Mouse (Mus musculus) heart, postnatal 10 days (tissue): ENCODE measurements around the gene Wnt9b. TPM values are rescaled to one million over a fixed set of nuclear protein-coding genes. Genes with fewer than 3 reads are reported as not detected.

ENCODE experiments used
- DNase-seq, 2 experiments: peaks; one replicate each; pipeline ENCODE4 v3.0.0; 2021
- intact Hi-C: fragments of 180-260 bp; cut with DNase I; formaldehyde crosslinking; loops from one replicate; pipeline ENCODE4 v1.15.1; 2025
- total RNA-seq, 2 experiments: library from RNA; stranded (reverse); gene quantifications; 2 replicates each; pipeline ENCODE4 v1.2.3; 2021

The Wnt9b gene
- total RNA-seq, 2 experiments from 2014 or later = 0.82 to 1.1 TPM

DNA sequence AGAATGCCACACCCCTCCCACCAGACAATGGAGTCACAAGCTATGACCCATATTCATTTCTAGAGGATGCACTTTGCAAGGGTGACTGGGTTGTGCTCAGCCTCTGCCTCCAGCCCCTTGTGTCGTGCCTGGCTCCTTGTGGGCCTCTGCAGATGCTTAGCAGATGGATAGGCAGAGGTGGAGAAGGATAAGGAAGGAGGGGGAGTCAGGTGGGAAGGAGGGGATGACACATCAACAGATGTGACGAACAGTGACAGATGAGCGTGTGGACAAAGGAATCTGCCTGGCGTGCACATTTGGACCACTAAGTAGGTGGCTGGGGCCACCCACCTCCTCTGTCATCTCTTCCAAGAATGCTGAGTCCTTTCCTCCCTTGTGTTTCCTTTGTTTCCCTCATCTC lies 16.6 kb downstream of the Wnt9b start:
- intact Hi-C loops = no loop called here
- no peak for DNase-seq

DNA sequence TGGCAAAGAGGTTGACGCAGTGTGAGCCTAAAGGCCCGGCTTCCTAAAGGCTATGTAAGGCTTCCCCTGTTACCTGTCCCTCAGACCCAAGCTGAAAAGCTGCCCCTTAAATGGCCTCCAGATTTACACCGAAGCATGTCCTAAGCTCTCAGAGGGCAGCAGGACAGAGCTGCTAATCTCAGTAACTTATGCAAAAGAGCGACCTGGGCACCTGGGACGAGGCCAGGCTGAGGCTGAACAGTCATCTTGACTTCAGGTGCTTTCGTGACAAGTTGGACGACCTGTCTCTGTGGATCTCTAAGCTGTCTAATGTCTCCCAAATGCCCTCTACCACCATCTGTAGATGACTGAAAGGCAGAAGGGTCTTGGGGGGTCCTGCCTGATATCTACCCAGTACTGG lies 17.3 kb downstream of the Wnt9b start:
- DNase-seq = no peak
- intact Hi-C loops = no loop called here

DNA sequence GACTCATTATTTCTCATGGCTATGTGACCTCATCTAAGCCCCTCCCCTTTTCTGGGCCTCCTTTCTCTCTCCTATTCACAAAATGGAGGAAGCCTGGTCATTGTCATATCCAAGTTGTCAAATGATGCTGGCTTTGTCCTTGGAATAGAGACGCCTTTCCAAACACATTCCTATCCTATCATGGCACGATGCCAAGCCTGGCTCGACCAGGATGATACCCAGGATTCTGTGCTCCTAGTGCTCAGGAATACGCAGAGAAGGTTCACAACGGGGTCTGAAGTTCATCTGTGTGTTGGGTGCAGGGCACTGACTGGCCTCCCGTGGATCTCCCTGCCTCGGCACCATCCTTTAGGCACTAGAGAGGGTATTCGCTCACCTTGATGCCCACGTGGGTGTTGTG lies 18.0 kb downstream of the Wnt9b start:
- no peak for DNase-seq
- intact Hi-C loops = no loop called here

DNA sequence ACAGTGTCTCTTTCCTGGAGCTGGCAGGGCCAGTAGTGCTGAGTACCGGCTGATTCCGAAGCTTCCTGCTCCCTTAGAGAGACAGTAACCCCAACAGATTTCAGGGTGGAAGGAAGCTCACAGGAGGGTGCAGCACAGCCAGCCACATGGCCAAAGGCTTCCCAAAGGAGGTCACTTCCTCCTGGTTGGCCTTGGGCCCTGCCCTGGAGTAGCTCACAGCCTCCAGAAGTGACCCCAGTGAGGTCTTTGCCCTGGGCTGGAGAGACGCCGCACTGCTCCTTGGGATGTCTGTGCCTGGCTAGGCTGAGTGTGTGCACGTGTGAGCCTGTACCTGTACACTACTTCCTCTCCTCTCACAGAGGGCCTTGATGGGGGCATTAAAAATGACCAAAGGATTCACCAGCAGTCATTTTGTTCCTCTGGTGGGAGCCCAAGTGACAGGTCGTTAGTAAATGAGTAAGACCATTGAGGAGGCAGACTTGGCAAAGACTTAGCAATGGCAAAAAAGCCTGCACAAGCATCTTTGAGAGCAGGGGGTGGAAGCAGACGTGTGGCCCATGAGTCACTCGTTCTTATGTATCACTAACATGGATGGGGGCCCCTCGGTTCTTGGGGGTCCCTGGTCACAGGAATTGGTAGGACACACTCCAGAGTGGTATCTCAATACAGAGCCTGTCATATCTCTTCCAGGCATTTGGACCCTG lies 20.2 kb downstream of the Wnt9b start:
- intact Hi-C loops = no loop called here

DNA sequence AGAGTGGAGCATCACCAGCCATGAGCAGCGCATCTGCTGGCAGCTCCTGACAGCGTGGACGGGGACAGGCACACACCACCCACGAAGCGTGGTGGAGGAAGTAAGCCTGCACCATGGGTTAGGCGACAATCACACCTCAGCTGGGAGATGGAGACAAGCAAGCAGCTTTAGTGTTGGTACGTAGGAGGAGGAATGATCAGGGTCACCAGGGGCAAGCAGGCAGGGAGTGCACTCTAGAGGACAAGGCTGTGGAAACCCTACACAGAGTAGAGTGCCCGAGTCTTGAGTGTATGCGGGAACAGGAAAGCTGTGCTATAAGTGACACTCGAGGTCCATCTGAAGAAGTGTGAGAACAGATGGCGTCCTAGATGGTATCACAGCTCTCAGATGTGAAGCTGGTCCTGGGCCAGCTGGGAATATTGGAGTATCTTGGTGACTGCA lies 25.3 kb downstream of the Wnt9b start:
- intact Hi-C loops = no loop called here
- DNase-seq = no peak

More for the DNA sequence above, 20.2 kb downstream of the Wnt9b start:
- no peak for DNase-seq

DNA sequence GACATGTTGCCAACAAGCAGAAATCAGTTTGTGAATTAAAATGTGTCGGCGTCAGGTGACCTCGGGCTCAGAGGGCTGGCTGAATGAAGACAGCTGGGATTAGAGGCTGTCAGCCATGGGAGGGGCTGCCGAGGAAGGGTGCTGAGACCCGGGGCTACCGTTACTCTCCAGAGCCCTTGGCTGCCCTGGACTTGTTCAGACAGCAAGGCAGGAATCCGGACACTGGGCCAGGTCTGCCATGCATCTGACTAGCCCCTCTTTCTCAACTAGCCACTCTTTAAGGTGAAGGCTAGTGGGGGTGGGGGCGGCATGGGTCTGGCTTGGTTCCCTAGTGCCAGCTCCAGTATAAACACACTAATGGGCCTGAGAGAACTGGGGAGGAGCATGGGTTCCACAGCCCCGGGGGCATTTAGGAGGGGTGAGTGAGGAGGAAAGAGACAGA lies 27.6 kb downstream of the Wnt9b start:
- intact Hi-C loops = no loop called here
- DNase-seq = peak in 1 of 2 experiments; percentile 10

DNA sequence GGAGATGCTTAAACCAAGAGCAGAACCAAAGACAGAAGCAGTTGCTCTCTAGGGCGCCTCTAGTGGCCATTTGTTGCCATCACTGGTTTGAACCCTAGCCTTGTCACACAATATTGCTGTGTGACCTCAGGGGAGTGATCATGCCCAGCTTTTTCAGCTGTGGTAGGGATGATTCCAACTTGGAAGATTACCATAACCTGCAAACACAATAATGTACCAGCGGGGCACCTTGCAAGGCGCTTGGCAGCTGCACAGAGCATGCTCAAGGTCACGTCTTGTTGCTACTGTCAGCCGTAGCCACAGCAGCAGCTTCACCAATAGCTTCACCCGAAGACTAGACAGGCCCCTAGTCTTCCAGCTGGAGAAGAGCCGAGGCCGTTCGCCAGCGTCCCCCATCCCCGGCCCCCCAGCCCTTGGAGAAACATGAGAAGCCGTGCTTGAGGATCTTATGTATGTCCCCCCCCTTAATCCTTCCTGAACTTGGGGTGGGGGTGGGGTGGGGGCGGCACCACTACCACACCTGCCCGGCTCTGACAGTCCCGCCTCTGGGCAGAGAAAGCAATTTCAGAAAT lies 28.1 kb downstream of the Wnt9b start:
- intact Hi-C loops = no loop called here
- peak; percentile 17 to 39 for DNase-seq

DNA sequence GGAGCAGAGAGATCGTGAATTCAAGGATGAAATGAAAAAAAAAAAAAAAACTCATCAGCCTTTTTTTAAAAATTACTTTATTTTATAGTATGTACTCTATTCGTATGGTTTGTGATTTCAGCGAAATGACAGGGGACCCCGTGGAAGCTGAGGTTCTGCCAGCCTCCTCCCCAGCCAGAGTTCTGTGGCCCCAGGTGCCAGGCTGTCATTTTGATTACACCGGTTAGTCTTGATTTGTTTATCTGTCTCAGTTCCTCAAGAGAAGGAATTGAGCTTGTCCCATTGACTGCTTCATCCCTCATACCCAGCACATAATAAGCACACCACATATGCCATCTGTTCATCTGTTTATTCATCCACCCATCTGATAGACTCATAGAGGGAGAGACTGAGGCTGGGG lies 30.2 kb downstream of the Wnt9b start:
- intact Hi-C loops = no loop called here
- no peak for DNase-seq

DNA sequence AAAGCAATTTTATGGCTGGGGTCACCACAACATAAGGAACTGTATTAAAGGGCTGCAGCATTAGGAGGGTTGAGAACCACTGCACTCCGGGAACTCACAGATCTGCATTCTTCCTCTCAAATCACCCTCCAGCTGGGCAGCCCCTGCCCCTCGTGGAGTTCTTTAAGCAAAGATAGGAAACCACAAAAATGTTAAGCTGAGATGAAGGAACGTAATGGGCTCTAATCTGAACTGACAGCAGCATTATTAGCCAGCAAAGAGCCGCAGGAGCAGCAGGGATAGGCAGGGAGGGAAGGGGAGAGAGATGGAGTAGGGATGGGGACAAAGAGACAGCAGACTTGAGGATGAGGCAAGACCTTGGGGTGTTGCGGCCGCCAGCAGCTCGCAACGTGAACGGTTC lies 32.6 kb downstream of the Wnt9b start:
- intact Hi-C loops = no loop called here

DNA sequence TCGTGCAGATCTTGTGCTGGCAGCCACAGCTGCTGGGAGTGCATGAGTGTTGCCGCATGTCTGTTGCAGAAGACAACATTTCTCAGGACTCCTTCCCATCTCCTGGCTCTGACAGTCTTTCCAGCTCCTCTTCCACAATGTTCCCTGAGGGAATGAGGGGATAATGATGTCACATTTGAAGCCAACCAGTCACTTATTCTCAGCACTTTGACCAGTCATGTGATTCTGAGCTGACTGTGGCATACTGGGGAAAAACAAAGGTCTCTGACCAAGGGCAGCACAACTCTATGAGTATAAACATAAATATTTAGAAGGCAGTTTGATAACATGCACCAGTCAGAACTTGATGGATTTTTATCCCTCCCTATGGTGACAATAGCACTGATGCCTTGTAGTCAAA lies 35.5 kb downstream of the Wnt9b start:
- intact Hi-C loops = no loop called here

More for the DNA sequence above, 32.6 kb downstream of the Wnt9b start:
- DNase-seq = no peak

DNA sequence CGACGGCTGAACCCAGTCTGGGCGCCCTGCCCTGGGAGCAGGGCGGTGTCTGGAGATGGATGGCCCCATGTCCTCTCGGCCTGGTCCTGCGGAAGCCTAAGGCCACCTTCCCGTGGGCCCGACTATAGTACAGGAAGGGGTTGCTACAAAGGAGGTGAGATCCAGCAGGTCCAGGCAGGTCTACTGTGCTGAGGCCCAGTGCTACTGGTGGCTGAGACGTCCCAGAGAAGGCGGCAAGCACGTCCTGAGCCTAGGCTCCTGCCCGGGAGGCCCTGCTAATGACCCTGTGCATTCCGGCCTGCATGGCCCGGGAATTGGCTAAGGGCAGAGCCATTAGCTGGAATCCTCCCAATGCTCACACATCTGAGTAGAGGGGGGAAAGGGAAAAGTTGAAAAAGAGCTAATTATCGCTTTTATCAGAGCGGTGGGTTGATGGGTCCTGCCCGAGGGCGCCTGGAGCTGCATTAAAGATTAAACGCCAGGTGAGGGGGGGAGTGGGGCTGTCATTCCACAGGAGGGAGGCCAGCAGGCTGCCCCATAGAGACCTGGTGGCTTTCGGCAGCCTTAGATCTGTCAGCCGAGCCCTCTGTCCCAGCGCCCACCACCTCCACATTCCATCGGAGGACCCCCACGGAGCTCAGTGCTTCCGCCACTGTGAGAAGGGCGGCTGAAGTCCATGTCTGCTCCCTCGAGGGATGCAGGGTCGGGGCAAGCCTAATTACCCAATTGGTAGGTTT lies 37.6 kb downstream of the Wnt9b start:
- intact Hi-C loops = no loop called here
- DNase-seq = no peak

More for the DNA sequence above, 35.5 kb downstream of the Wnt9b start:
- no peak for DNase-seq

DNA sequence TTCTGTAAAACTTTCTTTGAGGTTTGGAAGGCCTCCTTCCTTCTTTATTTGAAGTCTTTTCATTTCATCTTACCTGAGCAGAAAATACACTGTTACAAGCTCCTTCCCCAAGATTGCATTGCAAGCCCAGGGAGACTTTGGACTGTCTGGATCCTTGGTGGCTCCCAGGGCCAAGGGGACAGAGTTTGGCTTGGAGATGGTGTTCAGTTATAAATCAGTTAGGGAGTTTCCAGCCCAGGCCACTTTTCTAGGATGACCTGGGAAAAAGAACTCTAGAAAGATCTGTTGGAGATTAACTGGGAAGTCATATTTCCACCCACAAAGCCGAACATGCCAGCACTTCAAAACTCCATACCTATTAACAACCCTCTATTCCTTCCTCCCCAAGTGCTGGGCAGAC lies 39.6 kb downstream of the Wnt9b start:
- DNase-seq = no peak
- intact Hi-C loops = no loop called here

DNA sequence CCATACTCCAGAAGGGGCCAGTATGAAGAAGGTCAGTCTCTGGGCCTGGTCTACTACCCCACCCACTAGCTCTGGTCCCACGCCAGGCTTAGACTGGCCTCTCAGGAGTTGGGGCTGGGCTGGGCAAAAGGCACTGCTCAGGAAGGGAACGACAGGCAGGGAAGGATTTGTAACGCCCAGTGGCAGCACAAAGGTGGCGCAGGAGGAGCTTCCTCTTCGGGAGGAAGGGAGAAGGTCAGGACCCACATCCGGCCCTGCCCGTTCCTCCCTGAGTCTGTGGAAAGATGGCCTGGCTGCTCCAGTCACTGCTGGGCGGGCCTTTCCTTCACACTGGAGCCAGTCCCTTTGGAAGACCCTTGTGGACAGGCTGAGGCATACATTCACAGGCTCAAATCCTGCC lies 42.6 kb downstream of the Wnt9b start:
- DNase-seq = peak; percentile 40 to 60
- intact Hi-C loops = no loop called here

DNA sequence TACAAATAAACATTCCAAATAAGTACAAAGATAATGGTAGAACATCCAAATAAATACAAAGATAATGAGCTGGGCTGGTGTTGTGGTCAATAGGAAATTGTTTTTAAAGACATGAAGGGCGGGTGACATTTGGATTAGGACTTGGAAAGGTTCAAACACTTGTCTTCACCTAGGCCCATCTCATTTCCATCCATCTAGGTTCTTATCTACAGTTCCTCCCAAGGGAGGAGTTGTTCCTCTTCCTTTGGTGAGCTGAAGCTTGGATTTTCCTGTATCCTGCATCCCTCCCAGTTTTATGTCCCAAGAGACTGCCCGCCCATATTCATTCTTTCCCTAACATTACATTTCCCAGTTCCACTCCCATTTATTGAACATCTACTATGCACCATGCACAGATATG lies 51.4 kb downstream of the Wnt9b start:
- intact Hi-C loops = loop anchor here (10.0 kb wide), 1 partner anchor 343 kb away; no protein-coding TSS in a partner anchor
- DNase-seq = peak; percentile 30 to 34

DNA sequence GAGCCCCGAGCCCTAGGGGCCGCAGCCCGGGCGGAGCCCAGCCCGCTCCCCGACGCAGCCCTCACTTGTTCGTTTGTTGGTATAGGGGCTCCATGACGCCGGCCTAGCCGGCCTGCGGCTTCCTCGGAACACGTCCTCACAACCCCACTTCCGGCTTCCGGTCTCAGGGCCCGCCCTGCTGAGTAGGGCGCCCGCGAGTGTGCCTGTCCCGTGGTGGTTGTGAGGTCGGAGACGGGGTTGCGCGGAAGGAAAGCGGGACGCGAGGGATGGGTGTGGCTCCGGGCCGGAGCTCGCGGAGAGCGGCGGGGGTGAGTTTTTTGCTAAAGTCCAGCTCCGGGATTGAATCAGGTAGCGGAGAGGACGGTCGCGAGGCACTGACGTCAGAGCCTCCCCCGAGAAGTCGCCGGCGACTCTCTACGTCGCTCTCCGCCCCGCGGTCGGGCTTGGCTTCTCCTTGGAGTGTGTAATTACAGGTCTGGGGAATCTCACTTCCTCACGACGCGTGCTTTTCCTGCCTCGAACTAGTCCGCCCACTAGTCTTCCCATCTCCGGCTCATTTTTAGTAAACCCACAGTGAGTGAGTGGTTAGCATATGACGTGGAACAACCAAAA lies 52.0 kb downstream of the Wnt9b start, which contains the start of gene Gosr2:
Gene Gosr2 (minus strand): TSS at position 334 of the 612 bp plus-strand sequence.
- DNase-seq = peak; percentile 95
- intact Hi-C loops = loop anchor here (10.0 kb wide), 1 partner anchor 343 kb away; no protein-coding TSS in a partner anchor

DNA sequence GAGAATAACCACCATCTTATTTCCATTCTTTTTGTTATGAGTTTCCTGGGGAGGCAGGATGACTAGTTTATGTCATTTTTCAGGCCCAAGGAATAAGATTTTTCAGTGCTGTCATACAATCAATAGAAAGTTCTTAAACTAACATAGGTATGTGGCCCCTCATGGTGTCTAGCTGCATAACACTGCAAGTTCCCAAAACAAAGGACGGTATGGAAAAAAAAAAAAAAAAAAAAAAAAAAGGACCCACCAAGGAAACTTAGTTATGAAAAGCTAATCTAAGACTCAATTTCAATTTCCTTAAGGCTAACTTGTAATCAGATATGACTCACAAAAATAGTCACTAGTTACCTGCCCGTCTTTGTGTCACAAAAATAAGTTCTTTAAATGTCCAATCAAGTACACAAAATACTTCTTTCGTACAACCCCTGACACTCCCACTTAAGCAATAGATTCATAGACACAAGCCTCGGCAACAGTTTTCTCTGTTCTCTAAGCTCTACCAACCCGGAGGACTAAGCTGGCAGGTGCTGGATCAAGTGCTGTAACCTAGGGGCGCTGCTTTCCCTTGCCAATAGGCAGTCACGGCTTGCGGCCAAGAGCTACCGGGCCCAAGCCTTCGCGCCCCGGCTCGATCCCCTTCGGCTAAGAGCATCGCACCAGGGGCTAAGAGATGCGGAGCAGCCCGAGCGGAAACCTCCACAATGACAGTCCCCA lies 52.6 kb downstream of the Wnt9b start:
- no peak for DNase-seq
- intact Hi-C loops = loop anchor here (10.0 kb wide), 1 partner anchor 342 kb away; no protein-coding TSS in a partner anchor

DNA sequence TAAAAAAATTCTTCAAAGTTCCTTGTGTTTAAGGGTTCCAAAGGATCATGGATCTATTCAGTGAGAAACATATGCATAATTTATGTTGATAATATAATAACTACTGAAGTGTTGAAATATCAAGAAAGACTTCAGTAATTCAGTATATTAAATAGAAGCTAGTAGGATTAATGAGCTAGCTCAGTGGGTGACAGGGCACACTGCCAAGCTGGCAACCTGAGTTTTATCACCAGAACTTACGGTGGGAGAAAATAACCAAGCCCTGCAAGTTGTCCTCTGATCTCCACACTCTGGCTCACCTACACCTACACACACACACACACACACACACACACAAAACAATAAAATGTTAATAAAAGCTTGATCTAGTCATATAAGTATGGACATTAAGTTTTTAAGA lies 56.4 kb downstream of the Wnt9b start:
- no peak for DNase-seq
- intact Hi-C loops = loop anchor here (10.0 kb wide), 1 partner anchor 338 kb away; no protein-coding TSS in a partner anchor

DNA sequence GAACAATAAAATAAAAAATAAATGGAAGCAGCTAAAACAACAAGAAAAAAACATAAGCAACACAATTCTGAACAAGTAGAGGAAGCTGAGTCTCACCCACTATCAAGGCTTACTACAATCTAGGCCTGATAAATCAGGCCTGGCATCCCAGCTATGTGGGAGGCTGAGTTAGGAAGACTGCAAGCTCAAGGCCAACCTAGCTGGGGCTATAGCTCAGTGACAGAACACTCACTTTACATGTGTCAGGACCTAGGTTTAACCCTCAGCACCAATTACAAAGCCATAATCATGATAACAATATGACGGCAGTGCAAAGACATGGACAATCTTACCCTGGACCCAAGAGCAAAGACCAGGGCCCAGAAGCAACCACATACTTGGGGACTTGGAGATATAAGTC lies 58.6 kb downstream of the Wnt9b start:
- intact Hi-C loops = loop anchor here (10.0 kb wide), 1 partner anchor 336 kb away; no protein-coding TSS in a partner anchor

DNA sequence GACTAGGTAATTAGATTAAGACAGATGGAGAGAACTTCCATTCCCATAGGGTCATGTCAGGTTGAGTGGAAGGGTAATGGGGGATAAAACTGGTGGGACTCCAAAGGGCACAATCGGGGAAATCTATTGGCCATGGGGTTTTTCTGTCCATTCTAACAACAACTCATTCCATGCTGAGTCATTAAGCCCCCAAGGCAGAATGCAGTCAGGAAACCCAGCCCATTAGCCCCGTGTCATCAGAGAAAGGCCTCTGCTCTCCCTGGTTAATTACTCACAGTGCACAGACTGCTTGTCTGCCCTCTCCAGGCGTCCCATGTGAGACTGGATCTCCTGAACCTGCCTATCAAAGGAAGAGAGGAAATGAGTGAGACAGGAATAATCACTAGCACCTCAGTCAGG lies 60.6 kb downstream of the Wnt9b start:
- intact Hi-C loops = no loop called here
- DNase-seq = no peak

More for the DNA sequence above, 58.6 kb downstream of the Wnt9b start:
- DNase-seq = no peak

DNA sequence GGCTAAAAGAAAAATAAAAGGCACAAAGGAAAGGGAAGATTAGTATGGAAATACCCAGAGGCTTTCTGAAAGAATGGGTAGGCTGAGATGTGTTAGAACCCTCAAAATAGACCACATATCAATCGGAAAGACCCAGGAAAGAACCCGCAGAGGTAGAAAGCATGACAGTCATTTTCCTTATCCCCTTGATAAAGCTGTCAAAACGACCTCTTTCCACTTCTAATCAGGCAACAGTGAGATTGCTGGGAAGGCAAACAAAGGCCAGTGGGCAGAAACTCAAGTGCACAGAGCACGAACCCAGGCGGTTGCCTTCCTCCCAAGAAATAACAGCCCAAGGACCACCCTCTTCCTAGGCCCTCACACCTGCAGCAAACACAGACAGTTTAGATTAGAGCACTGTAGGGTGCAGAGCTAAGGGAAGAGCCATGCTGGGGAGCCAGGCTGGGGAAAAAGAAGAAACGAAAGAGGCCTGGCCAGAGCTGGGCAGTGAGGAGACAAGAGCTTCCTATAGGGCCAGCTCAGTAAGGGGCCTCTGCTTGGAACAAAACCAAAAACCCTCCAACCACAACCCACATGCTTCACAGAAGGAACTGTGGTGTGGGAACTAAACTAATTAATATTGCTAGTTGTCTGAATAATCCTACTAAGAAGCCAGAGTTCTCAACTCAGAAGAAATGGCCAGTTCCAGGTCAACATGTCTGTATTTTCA lies 61.2 kb downstream of the Wnt9b start:
- intact Hi-C loops = no loop called here
- DNase-seq = no peak
